Mouse (Mus musculus): Measurements from ENCODE around the gene Exosc10.

DNA sequence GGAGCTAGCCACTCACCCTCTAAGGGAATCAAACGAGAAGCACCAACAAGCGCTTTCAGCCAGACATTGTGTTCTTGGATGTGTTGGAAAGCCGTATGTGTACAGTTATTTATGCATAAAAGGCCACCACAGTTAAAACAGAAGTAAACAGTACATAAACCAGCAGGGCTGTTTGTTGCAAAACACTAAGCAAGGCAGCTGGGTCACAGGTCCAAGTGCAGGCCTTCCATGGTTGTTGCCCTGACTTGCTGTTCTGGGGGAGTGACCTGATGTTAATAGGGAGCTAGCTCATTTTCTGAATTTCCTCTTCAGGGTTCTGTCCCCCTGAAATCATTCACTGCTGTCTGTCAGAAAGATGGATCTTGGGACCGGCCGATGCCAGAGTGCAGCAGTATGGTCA lies 51.6 kb downstream of the Exosc10 start:
- TF ChIP-seq POLR2A (IDR thresholded peaks at IDR 0.05; ENCODE audit: insufficient read length, low read depth) (no peak), TCF12 (IDR thresholded peaks at IDR 0.05; ENCODE audit: insufficient read depth, poor library complexity, severe bottlenecking) (no peak), CEBPB (IDR thresholded peaks at IDR 0.05; ENCODE audit: insufficient read depth, poor library complexity, severe bottlenecking) (no peak), USF1 (IDR thresholded peaks at IDR 0.05; ENCODE audit: low read depth) (no peak), POLR2AphosphoS2 (IDR thresholded peaks at IDR 0.05; ENCODE audit: insufficient read length, low read depth) (peak; percentile 75), MYOG (IDR thresholded peaks at IDR 0.05; ENCODE audit: control insufficient read depth in 1 of 3, insufficient read depth in 1 of 3, insufficient read length in 2 of 3, low read depth in 2 of 3) (no peak), MYOD1 (IDR thresholded peaks at IDR 0.05; ENCODE audit: control insufficient read depth in 1 of 3, insufficient read length in 2 of 3, low read depth in 2 of 3) (no peak), TCF3 (IDR thresholded peaks at IDR 0.05; ENCODE audit: insufficient read length, low read depth) (no peak), MAX (IDR thresholded peaks at IDR 0.05; ENCODE audit: low read depth) (no peak), SRF (IDR thresholded peaks at IDR 0.05; ENCODE audit: control insufficient read depth, insufficient read length, low read depth) (no peak)

Data from myocyte (in vitro differentiated cells).